Mouse (Mus musculus): ENCODE measurements around the gene Gm11027. TPM values are rescaled to one million over a fixed set of nuclear protein-coding genes. Genes with fewer than 3 reads are reported as not detected.

Gene Gm11027
- polyA plus RNA-seq, 1 experiment from 2014 or later, result not detected

- no peak overlapping the region for H3K4me3 ChIP-seq
- no peaks in the 10 kb centered on the region for H3K36me3 ChIP-seq
- no peaks in the 10 kb centered on the region for H3K4me1 ChIP-seq
- no peak for ATAC-seq (ENCODE audit: insufficient number of reproducible peaks, insufficient read depth, low FRiP score, low TSS enrichment, low read depth)
- H3K4me2 ChIP-seq, result no peak overlapping the region
- no peak overlapping the region for H3K27ac ChIP-seq
- WGBS, result 87% methylated on average over 2 of the region's 2 CpGs
- H3K9me3 ChIP-seq, result no peaks in the 10 kb centered on the region
- no peaks in the 10 kb centered on the region for H3K27me3 ChIP-seq
- H3K9ac ChIP-seq, result no peak overlapping the region
These were observed 33.4 kb downstream of the Gm11027 start for GRCm38 (mm10) chr12:116308612-116309011.

GRCm38 (mm10) chr12:116313816-116314215 is 38.6 kb downstream of the Gm11027 start:
- no peak overlapping the region for H3K9ac ChIP-seq
- H3K4me1 ChIP-seq, result no peaks in the 10 kb centered on the region
- WGBS, result 92% methylated on average over 1 of the region's 1 CpGs
- H3K4me3 ChIP-seq, result no peak overlapping the region
- no peak overlapping the region for H3K4me2 ChIP-seq
- no peaks in the 10 kb centered on the region for H3K27me3 ChIP-seq
- no peak for ATAC-seq (ENCODE audit: insufficient number of reproducible peaks, insufficient read depth, low FRiP score, low TSS enrichment, low read depth)
- no peaks in the 10 kb centered on the region for H3K36me3 ChIP-seq
- H3K9me3 ChIP-seq, result no peaks in the 10 kb centered on the region
- H3K27ac ChIP-seq, result no peak overlapping the region

DNA sequence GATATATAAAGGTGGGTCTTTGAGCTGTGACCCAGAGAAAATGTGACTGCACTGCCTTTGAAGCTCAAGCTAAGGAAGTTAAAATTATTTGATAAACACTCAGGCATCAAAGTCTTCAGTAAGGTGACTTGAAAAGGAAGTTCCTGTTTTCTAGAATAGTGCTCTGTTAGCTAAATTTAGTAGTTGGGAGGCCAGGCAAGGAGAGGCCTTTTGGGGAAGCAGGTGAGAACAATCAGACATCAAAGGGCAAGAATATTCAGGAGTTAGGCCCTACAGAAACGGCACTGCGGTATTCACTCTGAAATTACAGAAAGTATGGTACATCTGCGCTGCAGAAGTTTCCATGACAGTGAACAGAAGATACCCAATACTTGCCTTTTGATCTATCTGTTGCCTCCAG is 40.3 kb downstream of the Gm11027 start:
- Histone ChIP-seq H3K27me3 (no peaks in the 10 kb centered on the region), H3K4me2 (no peak overlapping the region), H3K4me3 (no peak overlapping the region), H3K36me3 (no peaks in the 10 kb centered on the region), H3K27ac (no peak overlapping the region), H3K4me1 (no peaks in the 10 kb centered on the region), H3K9ac (no peak overlapping the region), H3K9me3 (no peaks in the 10 kb centered on the region)
- 61% methylated on average over 3 of the region's 3 CpGs for WGBS
- ATAC-seq (ENCODE audit: insufficient number of reproducible peaks, insufficient read depth, low FRiP score, low TSS enrichment, low read depth), result no peak

GRCm38 (mm10) chr12:116317818-116318217 is 42.6 kb downstream of the Gm11027 start:
- 62% methylated on average over 1 of the region's 1 CpGs for WGBS
- no peak for ATAC-seq (ENCODE audit: insufficient number of reproducible peaks, insufficient read depth, low FRiP score, low TSS enrichment, low read depth)
- Histone ChIP-seq H3K4me2 (no peak overlapping the region), H3K9me3 (no peaks in the 10 kb centered on the region), H3K4me1 (no peaks in the 10 kb centered on the region), H3K27me3 (no peaks in the 10 kb centered on the region), H3K4me3 (no peak overlapping the region), H3K36me3 (0 out of 2 replicates have a peak, but pooled peaks cover 3% of the 10 kb centered on the region), H3K27ac (no peak overlapping the region), H3K9ac (no peak overlapping the region)

Small RNA genes within 50 kb of the gene (microRNA-seq; reads per million reads assigned to microRNA genes)
- not detected for gene Gm23190

Other genes with a start within 250 kb of the Gm11027 start
- 51.3 and 53.3 TPM in 2 replicates for gene Zfp386, start 227.7 kb upstream of the Gm11027 start, polyA plus RNA-seq (2015; fragmentation: Nextera tagmentation; extraction: Ambion mirVana)
- 2.2 and 2.7 TPM in 2 replicates for gene Vipr2, start 197.7 kb upstream of the Gm11027 start, polyA plus RNA-seq (2015; fragmentation: Nextera tagmentation; extraction: Ambion mirVana)
- 35.6 and 39.3 TPM in 2 replicates for gene Wdr60, start 12.4 kb upstream of the Gm11027 start, polyA plus RNA-seq (2015; fragmentation: Nextera tagmentation; extraction: Ambion mirVana)
- gene Esyt2, start 5.8 kb downstream of the Gm11027 start, polyA plus RNA-seq (2015; fragmentation: Nextera tagmentation; extraction: Ambion mirVana), result 17.1 and 20.7 TPM in 2 replicates
- gene Ncapg2, start 130.0 kb downstream of the Gm11027 start, polyA plus RNA-seq (2015; fragmentation: Nextera tagmentation; extraction: Ambion mirVana), result 38.6 and 42.2 TPM in 2 replicates
- gene Ptprn2, start 210.3 kb downstream of the Gm11027 start, polyA plus RNA-seq (2015; fragmentation: Nextera tagmentation; extraction: Ambion mirVana), result 0.08 and 0.15 TPM in 2 replicates